Mouse (Mus musculus) CD4-positive, CD25-positive, alpha-beta regulatory T cell, adult 4 months (primary cell): ENCODE measurements around the gene Cuedc1. TPM values are rescaled to one million over a fixed set of nuclear protein-coding genes. Genes with fewer than 3 reads are reported as not detected.

Source experiments
- ATAC-seq: one replicate; pipeline ENCODE4 v1.8.0; 2017
- polyA plus RNA-seq, 2 experiments: library from polyadenylated mRNA; unstranded; fragments of 100-300 nt; shearing (Covaris generic); gene quantifications; one replicate each; pipeline ENCODE4 v1.2.1; 2017

Cuedc1 gene
- polyA plus RNA-seq, 2 experiments from 2014 or later, result 4.1 to 9.9 TPM

DNA sequence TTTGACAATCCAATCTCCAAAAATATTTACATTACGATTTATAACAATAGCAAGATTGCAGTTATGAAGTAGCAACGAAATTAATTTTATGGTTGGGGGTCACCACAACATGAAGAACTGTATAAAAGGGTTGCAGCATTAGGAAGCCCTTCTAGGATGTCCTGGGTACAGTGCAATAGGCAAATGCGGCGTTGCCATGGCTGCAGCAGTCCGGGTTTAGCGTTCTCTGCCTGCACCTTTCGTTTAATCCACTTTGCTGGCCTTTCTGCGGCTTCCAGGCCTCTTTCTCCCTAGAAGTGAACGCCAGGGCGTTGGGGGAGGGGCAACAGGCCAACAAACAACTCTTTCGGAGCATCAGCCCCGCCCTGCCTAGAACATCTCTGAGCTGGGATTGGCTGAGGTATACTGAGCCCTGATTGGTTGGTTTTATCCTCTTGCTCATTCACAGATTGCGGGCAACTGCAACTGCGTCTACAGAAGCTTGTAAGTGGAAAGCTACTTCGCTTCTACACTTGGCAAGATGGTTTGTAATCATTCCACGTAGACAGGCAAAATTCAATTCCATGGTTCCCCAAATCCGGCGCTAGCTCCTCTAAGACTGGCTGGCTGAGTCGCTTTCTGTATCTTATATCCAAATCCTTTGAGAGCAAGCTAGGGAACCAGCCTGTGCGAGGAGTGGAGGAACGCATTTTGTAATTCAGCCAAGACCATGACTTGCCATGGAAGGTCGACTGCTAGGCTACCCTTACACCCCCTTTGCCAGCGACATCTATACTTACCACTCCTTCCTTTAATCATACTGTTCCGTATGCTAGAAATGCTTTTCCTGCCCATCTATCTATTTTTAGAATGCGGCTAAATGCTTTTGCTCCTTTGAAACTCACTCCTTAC lies 10.9 kb upstream of the Cuedc1 start:
- peak; percentile 93 for ATAC-seq

GRCm38 (mm10) chr11:88089150-88089549 lies 8.7 kb upstream of the Cuedc1 start:
- no peak for ATAC-seq

DNA sequence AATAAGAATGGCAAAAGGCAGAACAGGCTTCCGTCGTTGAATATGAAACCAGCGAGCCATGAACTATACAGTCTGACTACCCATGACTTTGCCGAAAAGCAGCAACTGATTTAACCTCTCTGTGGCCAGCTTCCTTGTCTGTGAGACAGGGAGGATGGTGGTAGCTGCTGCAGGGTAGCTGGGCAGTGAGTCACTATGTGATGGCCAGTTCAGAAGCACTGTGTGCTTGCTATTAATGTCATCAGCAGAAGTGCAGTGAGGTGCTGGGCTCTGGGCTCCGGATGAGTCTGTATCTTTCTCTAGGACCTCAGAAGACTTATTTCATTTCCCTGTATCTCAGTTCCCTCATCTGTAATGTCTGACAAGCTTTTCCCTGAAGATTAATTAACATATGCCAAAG lies 7.6 kb upstream of the Cuedc1 start:
- no peak for ATAC-seq

DNA sequence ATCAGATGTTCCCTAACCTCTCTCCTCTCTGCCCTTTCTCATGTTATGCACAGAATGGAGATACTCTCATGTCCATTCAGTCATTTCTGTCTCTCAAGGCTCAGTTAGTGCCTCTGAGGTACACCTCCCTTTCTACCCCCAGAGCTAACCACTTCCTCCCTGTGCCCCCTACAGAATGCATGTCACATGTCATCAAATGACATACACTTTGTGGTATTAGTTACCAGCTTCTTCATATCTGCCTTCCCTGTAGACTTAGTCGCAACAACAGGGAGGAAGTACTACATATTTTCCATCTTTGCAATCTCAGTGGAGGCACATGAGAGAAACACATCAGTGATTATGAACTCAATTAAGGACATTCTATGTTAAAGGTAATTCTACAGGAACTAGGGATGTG lies 5.9 kb upstream of the Cuedc1 start:
- peak; percentile 70 for ATAC-seq

DNA sequence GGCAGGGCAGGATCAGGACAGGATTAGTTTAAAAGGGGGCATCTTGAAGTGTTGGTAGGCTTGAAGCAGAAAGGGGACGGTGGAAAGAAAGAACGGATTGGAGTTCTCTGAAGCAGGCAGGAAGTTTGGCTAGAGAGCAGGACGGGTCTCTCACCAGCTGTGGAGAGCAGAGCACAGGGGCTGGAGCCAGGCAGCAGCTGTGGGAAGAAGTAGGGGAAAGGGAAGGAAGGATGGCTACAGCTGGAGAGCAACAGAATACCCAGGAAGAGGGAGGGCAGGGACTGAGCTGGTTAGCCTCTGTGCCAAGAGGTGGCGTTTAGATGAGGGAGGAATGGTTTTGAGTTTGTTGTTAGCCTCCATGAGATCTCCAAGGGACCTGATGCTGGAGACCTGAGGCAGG lies 685 bp upstream of the Cuedc1 start:
- no peak for ATAC-seq

GRCm38 (mm10) chr11:88098787-88099598 lies 1.1 kb downstream of the Cuedc1 start:
- peak; percentile 85 for ATAC-seq

DNA sequence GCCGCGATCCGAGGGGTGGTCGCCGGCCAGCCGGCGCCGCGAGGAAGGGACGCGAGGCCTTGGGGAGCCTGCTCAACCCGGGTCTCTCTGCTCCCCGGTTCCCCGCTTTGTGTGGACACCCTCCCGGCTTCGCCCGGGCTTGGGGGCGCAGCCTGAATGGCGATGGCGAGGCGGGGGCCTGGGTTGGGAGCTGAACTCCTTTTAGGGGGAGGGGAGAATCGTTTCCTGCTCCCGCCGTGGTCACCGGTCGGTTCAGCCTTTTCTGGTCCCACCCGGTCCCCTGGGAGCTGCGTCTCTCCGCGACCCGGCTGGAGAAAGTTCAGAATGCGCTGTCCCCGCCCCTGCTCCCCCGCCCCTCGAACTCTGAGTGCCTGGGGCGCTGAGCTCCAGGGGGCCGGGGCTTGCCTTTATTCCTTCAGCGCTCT lies 1.8 kb downstream of the Cuedc1 start:
- no peak for ATAC-seq

- ATAC-seq, result no peak
Observed at GRCm38 (mm10) chr11:88100170-88100569, 2.3 kb downstream of the Cuedc1 start.

DNA sequence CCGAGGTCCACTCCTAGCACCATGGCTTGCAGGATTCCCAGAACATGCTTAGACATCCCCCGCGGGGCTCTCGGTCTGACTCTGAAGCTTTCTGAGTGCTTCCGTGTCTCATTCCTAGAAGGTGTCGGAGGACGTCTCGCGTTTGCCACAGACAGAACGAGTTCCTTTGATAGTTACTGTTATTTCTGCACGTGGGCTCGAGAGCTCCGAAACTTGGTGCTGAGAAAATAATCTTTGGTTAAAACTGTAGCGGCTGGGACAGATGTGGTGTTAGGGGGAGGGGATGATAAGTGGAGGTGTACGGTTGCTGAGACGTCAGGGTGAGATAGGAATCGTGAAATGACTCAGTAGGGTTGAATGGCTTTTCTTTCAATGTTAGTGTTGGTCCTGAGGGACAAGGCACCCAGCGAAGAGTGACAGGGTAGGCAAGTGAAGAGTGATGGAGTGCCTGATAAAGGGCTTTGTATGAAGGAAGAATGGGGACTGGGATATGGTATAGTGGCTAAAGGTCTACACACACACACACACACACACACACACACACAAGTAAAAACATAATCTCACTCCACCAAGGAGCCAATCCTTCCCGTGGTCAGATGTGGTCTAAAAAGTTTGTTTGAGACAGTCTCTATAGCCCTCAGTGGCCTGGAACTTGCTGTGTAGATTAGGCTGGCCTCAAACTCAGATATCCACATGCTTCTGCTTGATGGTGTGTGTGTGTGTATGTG lies 5.5 kb downstream of the Cuedc1 start:
- ATAC-seq, result no peak

DNA sequence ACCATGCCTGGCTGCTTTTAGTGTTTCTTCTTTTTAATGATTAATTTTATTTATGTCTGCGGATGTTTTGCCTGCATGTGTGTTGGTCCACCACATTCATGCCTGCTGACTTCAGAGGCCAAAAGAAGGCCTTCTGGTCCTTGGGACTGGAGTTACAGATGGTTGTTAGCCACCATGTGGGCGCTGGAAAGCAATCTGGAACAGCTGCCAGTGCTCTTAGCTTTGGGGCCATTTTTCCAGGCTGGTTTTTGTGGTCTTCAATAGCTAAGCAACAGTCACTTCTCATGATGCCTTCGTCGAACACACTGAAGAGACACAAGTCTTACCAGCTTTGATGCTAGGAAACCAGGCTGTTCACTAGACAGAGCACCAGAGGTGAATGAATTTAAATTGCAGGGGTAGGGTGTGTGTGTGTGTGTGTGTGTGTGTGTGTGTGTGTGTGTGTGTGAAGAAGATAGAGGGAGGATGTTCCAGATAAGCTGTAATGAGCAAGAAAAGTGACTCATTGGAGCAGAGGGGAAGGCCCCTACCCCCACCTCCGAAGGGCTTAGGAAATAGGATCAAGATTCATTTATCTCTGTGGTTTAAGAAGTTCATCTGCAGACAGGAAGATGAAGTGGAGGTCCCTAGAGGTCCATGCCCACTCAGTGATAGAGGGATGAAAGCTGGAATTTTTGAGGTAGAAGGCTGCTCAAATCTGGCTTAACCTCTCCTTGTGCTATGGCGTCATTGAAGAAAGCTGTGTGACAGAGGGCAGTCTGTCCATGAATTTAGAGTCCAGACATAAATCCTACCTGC lies 7.8 kb downstream of the Cuedc1 start:
- ATAC-seq, result no peak

- no peak for ATAC-seq
Observed at GRCm38 (mm10) chr11:88106292-88106554, 8.4 kb downstream of the Cuedc1 start.

DNA sequence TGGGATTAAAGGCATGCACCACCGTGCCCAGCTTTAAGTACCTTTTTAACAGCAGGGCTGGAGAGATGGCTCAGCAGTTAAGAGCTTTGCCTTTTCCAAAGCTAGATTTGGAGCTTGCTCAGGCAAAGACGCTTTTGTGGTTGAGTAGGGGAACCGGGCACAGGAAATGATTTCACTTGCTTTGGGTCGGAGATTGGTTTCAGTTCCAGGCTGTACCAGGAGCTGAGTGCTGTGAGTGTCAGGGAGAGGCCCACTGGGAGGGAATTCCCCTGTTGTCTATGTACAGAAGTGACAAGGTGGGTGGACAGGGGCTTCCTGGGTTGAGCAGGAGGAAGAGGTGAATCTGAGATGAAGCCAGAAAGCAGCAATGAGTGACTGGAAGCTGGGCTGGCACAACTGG lies 9.5 kb downstream of the Cuedc1 start:
- ATAC-seq, result peak; percentile 94

GRCm38 (mm10) chr11:88110031-88110594 lies 12.3 kb downstream of the Cuedc1 start:
- ATAC-seq, result no peak

DNA sequence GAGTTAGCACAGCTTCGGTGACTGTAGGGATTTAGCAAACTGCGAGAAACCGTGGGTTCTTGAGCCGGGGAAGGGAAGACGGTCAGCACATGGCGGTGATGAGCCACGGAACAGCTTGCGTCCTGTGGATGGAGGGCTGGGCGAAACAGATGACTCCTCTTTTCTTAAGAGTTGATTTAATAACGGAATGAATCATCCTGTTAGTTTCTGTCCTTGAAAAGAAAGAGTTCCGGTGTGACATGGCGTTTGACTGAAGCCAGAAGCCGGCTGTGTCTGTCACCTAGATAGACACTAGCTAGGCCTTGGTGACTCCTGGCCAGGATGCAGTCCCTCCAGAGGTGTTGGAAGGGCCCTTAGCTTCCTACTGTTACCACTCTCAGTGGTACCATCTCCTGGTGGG lies 14.2 kb downstream of the Cuedc1 start:
- no peak for ATAC-seq

GRCm38 (mm10) chr11:88112677-88113333 lies 14.9 kb downstream of the Cuedc1 start:
- ATAC-seq, result no peak

GRCm38 (mm10) chr11:88113543-88114271 lies 15.8 kb downstream of the Cuedc1 start:
- ATAC-seq, result no peak

GRCm38 (mm10) chr11:88114871-88115301 lies 17.0 kb downstream of the Cuedc1 start:
- ATAC-seq, result no peak

DNA sequence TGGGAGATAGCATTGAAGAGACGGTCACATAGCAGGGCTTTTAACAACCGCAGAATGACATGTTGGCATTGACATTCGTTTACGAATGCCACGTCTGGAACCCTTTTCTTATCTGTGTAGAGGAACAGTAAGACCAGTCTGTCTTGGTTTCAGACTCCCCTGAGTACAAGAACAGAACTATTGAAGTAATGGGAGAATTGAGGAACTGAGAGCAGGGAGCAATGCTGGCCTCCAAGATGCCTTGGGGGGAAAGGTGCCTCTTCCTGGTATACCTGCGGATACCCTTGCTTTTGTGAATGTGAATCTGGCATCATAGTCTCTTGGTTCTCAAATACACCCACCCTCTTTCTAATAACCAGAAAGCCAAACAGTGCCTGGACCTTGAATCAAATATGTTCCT lies 18.7 kb downstream of the Cuedc1 start:
- no peak for ATAC-seq

DNA sequence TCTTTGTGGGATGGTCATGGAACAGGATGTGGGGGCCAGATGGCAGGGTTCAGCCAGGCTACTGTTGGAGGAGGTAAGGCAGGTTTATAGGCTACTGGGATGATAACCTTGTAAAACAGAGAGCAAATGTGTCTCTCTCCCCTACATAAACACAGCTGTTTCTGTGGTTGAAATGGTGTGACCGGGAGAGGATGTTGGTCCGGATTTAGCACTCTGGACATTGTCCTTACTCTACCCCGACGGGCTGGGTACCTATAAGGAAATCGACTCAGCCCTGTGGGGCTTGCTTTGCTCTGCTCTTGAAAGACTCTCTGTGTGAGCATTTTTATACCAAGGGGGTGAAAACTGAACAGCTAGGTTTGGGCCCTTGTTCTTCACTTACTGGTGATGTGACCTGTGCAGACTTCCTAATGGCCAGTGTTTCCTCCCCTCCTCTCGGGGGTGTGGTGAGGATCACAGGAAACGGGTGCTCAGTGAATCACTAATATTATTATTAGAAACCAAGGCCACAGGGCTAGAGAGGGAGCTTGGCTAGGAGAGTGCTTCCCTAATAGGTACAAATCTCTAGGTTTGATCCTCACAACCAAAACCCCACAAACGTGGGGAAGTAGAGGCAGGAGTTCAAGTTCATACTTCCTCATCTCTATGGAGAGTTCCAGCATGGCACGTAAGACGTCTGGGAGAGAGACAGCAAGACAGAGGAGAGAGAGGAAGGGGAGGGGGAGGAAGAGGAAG lies 19.7 kb downstream of the Cuedc1 start:
- no peak for ATAC-seq

DNA sequence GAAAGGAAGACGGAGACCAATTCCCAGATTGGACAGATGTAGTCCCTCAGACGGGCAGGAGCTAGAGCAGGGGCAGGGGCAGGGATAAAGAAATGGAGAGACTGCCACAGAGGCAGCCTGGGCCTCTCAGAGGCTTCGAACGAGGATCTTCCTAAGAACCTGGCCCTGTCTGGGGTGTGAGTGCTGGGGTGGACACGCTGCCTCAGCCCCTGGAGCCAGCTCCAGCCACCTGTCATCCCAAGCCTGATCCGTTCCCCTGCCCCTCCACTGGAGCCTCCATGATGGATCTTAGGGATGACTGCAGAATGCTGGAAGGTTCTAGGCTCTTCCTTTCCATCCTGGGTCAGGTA lies 20.2 kb downstream of the Cuedc1 start:
- ATAC-seq, result no peak
